ENCODE assay signal across 8 mouse cellular contexts in genomic region chr2:29965250-29965843, GRCm38 (mm10). TPM values are rescaled to one million over a fixed set of nuclear protein-coding genes. Genes with fewer than 3 reads are reported as not detected.
A peak's percentile ranks its signal among the peaks of the same experiment; 100 is the strongest.
DNase-seq lines count a peak whose midpoint lies in the region; ATAC-seq and TF ChIP-seq lines count a peak whose summit lies in the region.

Gene Sptan1, plus strand, starts transcription at chr2:29965560.

- no peak for TF ChIP-seq EP300 in lung, postnatal 0 days (IDR thresholded peaks at IDR 0.05)

- H3K4me1 ChIP-seq in hindbrain, embryonic 10.5 days (replicated peaks) = peaks cover 39% of the 10 kb centered on the region
- H3K4me1 ChIP-seq in lung, postnatal 0 days (ENCODE audit: insufficient read depth, low read depth, low read length) = peaks cover 17% of the 10 kb centered on the region; the same call in 1 of the 2 replicates

- peak; percentile 90 for ATAC-seq in frontal cortex, adult (ENCODE audit: low TSS enrichment)
- ATAC-seq in lung, postnatal 0 days = peak; percentile 99

- H3K9ac ChIP-seq in lung, postnatal 0 days (replicated peaks; ENCODE audit: low read depth) = peak within 1 kb of the TSS; percentile 97

- no peak for TF ChIP-seq CTCF in lung, postnatal 0 days (IDR thresholded peaks at IDR 0.05)

- peak within 1 kb of the TSS; percentile 96 for H3K4me3 ChIP-seq in hindbrain, embryonic 10.5 days
- H3K4me3 ChIP-seq in lung, postnatal 0 days (ENCODE audit: low read depth, low read length) = peak within 1 kb of the TSS; percentile 99

- peaks cover 27% of the 10 kb centered on the region for H3K36me3 ChIP-seq in hindbrain, embryonic 10.5 days
- no peaks in the 10 kb centered on the region for H3K36me3 ChIP-seq in lung, postnatal 0 days (ENCODE audit: insufficient read depth, low read length)

- under 1% methylated on average over 82 of the region's 82 CpGs for WGBS in hindbrain, embryonic 10.5 days
- WGBS in lung, postnatal 0 days = 1% methylated on average over 60 of the region's 82 CpGs

- H3K9me3 ChIP-seq in hindbrain, embryonic 10.5 days = no peaks in the 10 kb centered on the region
- no peaks in the 10 kb centered on the region for H3K9me3 ChIP-seq in lung, postnatal 0 days (ENCODE audit: low read length)

- H3K27ac ChIP-seq in hindbrain, embryonic 10.5 days = peak within 1 kb of the TSS; percentile 97
- peak within 1 kb of the TSS; percentile 89 for H3K27ac ChIP-seq in lung, postnatal 0 days (ENCODE audit: low read length)

- peak; percentile 71 for DNase-seq in MEL-GATA-1-ER (ENCODE audit: extremely low read depth, low read depth)
- DNase-seq in cerebellum, adult 8-10 months = peak; percentile 97
- DNase-seq in hindbrain, embryonic 10.5 days (ENCODE audit: low spot score) = peak; percentile 98
- DNase-seq in layer of hippocampus, adult 9-11 months = peak; percentile 95
- DNase-seq in lung, postnatal 0 days (ENCODE audit: low spot score) = peak; percentile 98
- peak; percentile 94 for DNase-seq in ovary, postnatal 14 days (ENCODE audit: low spot score)
- DNase-seq in thymus, postnatal 14 days = peak; percentile 98

- no peaks in the 10 kb centered on the region for H3K27me3 ChIP-seq in hindbrain, embryonic 10.5 days (ENCODE audit: insufficient read depth, poor library complexity, severe bottlenecking)
- H3K27me3 ChIP-seq in lung, postnatal 0 days (replicated peaks; ENCODE audit: insufficient read depth, low read length) = no peaks in the 10 kb centered on the region

- peak within 1 kb of the TSS; percentile 70 for H3K4me2 ChIP-seq in lung, postnatal 0 days (replicated peaks; ENCODE audit: low read depth, low read length)

RNA-seq across cellular contexts. Expression of gene Sptan1, which starts in this region (rescaled TPM):
- polyA plus RNA-seq in hindbrain, embryonic 10.5 days (2016; fragmentation: Nextera tagmentation; extraction: Ambion mirVana) = 115 and 120 TPM in 2 replicates
- 112 and 115 TPM in 2 replicates for polyA plus RNA-seq in lung, postnatal 0 days (2015; fragmentation: Nextera tagmentation; extraction: Ambion mirVana)

Comparison
In these comparisons a context has a peak if more than half of its experiments do, and no peak if none do; other contexts are left out.
1. Peak in every context shown above with its lines: DNase-seq, ATAC-seq, H3K4me3 ChIP-seq and H3K27ac ChIP-seq.